Mouse (Mus musculus) erythroid progenitor cell, adult 5-6 weeks (primary cell): ENCODE data around the gene Katna1. TPM values are rescaled to one million over a fixed set of nuclear protein-coding genes. Genes with fewer than 3 reads are reported as not detected.
"Not testable (repeated sequence)": the region's sequence is repeated elsewhere in the genome, so short reads cannot be mapped to it uniquely, and the experiment has no call there.

Source experiments
- ATAC-seq: replicated peaks from 2 replicates; pipeline ENCODE4 v1.8.0; 2016; ENCODE audit warnings: moderate number of reproducible peaks, mild to moderate bottlenecking, moderate TSS enrichment, inconsistent platforms; ENCODE audit not compliant: poor library complexity, low FRiP score, severe bottlenecking
- total RNA-seq, 2 experiments: library from RNA; stranded (forward) in 1 of 2; stranded (reverse) in 1 of 2; fragments of 150-400 nt in 1 of 2; fragments of 186-747, 209-891 nt in 1 of 2; gene quantifications; 2 replicates each; pipeline versions ENCODE4 v1.2.3 to v1.2.4; 2015 to 2017; ENCODE audit warnings: low replicate concordance in 2 of 2

Gene Katna1
- total RNA-seq (2015; ENCODE audit: low replicate concordance) (44.9 and 66.7 TPM in 2 replicates), total RNA-seq (2017; ENCODE audit: low replicate concordance) (59.5 and 67.9 TPM in 2 replicates)

- ATAC-seq: peak; percentile 98
Observed at GRCm38 (mm10) chr10:7725751-7726500, at the start of gene Katna1. Gene Katna1, plus strand, starts transcription at chr10:7726000.

- ATAC-seq: peak; percentile 69
Observed at GRCm38 (mm10) chr10:7680731-7681301, 45.0 kb upstream of the Katna1 start, which contains the start of the genes Pcmt1 and Lats1. Gene Pcmt1, minus strand, starts transcription at chr10:7681136. Gene Lats1, plus strand, starts transcription at chr10:7681214.

- ATAC-seq: peak; percentile 72
Observed at GRCm38 (mm10) chr10:7681343-7682025, 44.3 kb upstream of the Katna1 start.

GRCm38 (mm10) chr10:7682249-7682648 is 43.6 kb upstream of the Katna1 start:
- ATAC-seq: no peak

GRCm38 (mm10) chr10:7686902-7687301 is 38.9 kb upstream of the Katna1 start:
- ATAC-seq: no peak

GRCm38 (mm10) chr10:7695286-7695685 is 30.5 kb upstream of the Katna1 start:
- no peak for ATAC-seq

- ATAC-seq: no peak
Observed at GRCm38 (mm10) chr10:7700120-7700519, 25.7 kb upstream of the Katna1 start.

- no peak for ATAC-seq
Observed at GRCm38 (mm10) chr10:7702586-7702985, 23.2 kb upstream of the Katna1 start.

- no peak for ATAC-seq
Observed at GRCm38 (mm10) chr10:7710121-7710520, 15.7 kb upstream of the Katna1 start.

- no peak for ATAC-seq
Observed at GRCm38 (mm10) chr10:7712506-7712905, 13.3 kb upstream of the Katna1 start.

- ATAC-seq: no peak
Observed at GRCm38 (mm10) chr10:7715056-7715455, 10.7 kb upstream of the Katna1 start.

GRCm38 (mm10) chr10:7726501-7726812 is 657 bp downstream of the Katna1 start:
- peak; percentile 35 for ATAC-seq

- no peak for ATAC-seq
Observed at GRCm38 (mm10) chr10:7727011-7727410, 1.2 kb downstream of the Katna1 start.

- no peak for ATAC-seq
Observed at GRCm38 (mm10) chr10:7731582-7731981, 5.8 kb downstream of the Katna1 start.

- ATAC-seq: no peak
Observed at GRCm38 (mm10) chr10:7737122-7737521, 11.3 kb downstream of the Katna1 start.

GRCm38 (mm10) chr10:7737914-7738313 is 12.1 kb downstream of the Katna1 start:
- peak; percentile 59 for ATAC-seq

- not testable (repeated sequence) for ATAC-seq
Observed at GRCm38 (mm10) chr10:7745528-7745927, 19.7 kb downstream of the Katna1 start.

GRCm38 (mm10) chr10:7748752-7749151 is 23.0 kb downstream of the Katna1 start:
- ATAC-seq: no peak

GRCm38 (mm10) chr10:7757544-7757943 is 31.7 kb downstream of the Katna1 start:
- no peak for ATAC-seq

- ATAC-seq: no peak
Observed at GRCm38 (mm10) chr10:7772346-7772745, 46.5 kb downstream of the Katna1 start.

- no peak for ATAC-seq
Observed at GRCm38 (mm10) chr10:7772769-7773168, 47.0 kb downstream of the Katna1 start.
